Comparison of ENCODE assay signal across 9 mouse cellular contexts in the genomic region with DNA sequence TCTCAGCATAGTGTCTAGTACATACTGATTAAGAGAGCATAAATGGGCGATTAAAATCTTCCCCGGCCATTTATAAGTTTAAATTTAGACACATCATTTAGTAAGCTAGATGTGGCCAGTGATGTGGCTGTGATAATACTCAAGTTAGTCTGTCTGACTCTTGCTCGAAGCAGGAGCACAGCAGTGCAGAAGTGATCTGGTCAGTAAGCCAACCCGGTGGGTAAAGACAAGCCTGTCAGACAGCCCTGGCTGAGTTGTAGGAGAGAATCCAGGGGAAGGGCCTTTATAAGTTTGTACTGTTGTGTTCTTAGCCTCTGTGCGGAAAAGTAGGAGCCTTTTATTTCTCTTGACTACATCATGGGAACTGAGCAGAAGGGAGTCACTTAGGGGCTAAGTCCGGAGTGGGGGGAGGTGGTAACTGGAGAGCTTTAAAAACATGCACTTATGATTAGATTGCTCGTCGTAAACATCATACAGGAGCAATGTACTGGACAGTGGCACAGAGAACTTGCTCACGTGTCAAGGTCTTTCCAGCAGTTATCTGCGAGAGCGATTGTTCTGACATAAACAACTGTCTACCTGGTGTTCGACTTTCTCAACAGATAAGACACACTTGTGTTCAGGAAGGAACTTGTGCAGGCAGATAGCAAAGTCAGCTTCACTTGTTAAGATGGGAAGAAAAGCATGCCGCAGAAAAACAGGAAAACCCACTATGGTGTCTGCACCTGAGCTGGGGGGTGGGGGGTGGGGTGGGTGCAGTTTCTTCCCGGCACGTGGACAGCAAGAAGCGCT.
DNase-seq lines count a peak whose midpoint lies in the region; ATAC-seq lines count a peak whose summit lies in the region.
"Had no signal": no experiment of that assay in that cellular context is flagged by ENCODE, and none has a peak within 500 bp of the region (broad histone marks: within the 10 kb centered on the region; RNA-seq: fewer than 3 reads in every experiment).

No protein-coding gene starts in this region.

- H3K4me3 ChIP-seq in heart, embryonic 12.5 days: peak overlapping the region; percentile 4; the same call in 1 of the 2 replicates
- no peak overlapping the region for H3K4me3 ChIP-seq in liver, embryonic 15.5 days (replicated peaks)
- H3K4me3 ChIP-seq in hindbrain, embryonic 13.5 days: no peak overlapping the region

- H3K4me2 ChIP-seq in heart, embryonic 12.5 days: peak overlapping the region; percentile 45
- H3K4me2 ChIP-seq in liver, embryonic 15.5 days: peak overlapping the region; percentile 48
- H3K4me2 ChIP-seq in hindbrain, embryonic 13.5 days: no peak overlapping the region

- no peak overlapping the region for H3K9ac ChIP-seq in heart, embryonic 12.5 days
- H3K9ac ChIP-seq in liver, embryonic 15.5 days: no peak overlapping the region
- no peak overlapping the region for H3K9ac ChIP-seq in hindbrain, embryonic 13.5 days

- H3K36me3 ChIP-seq in heart, embryonic 12.5 days: no peaks in the 10 kb centered on the region
- no peaks in the 10 kb centered on the region for H3K36me3 ChIP-seq in liver, embryonic 15.5 days (replicated peaks)
- H3K36me3 ChIP-seq in hindbrain, embryonic 13.5 days: no peaks in the 10 kb centered on the region

- no peaks in the 10 kb centered on the region for H3K9me3 ChIP-seq in heart, embryonic 12.5 days (replicated peaks)
- H3K9me3 ChIP-seq in liver, embryonic 15.5 days (replicated peaks): no peaks in the 10 kb centered on the region
- no peaks in the 10 kb centered on the region for H3K9me3 ChIP-seq in hindbrain, embryonic 13.5 days

- H3K4me1 ChIP-seq in heart, embryonic 12.5 days (replicated peaks): peaks cover 19% of the 10 kb centered on the region
- H3K4me1 ChIP-seq in liver, embryonic 15.5 days (replicated peaks): peaks cover 25% of the 10 kb centered on the region
- no peaks in the 10 kb centered on the region for H3K4me1 ChIP-seq in hindbrain, embryonic 13.5 days (replicated peaks)

- WGBS in heart, embryonic 12.5 days: 24% methylated on average over 16 of the region's 16 CpGs
- WGBS in liver, embryonic 15.5 days (ENCODE audit: insufficient replicate concordance): 13% methylated on average over 16 of the region's 16 CpGs
- whole genome bisulfite sequencing in hindbrain, embryonic 13.5 days: 88% methylated on average over 16 of the region's 16 CpGs

- no peaks in the 10 kb centered on the region for H3K27me3 ChIP-seq in heart, embryonic 12.5 days (replicated peaks)
- no peaks in the 10 kb centered on the region for H3K27me3 ChIP-seq in liver, embryonic 15.5 days
- no peaks in the 10 kb centered on the region for H3K27me3 ChIP-seq in hindbrain, embryonic 13.5 days

- DNase-seq in heart, adult 11 months: peak; percentile 89
- DNase-seq in heart, adult 8-10 months (ENCODE audit: low spot score): no peak
- peak; percentile 55 for DNase-seq in 416B (ENCODE audit: low read depth)
- DNase-seq in kidney, postnatal 25 days: no peak
- DNase-seq in neural tube, embryonic 10.5 days (ENCODE audit: extremely low spot score, low spot score): no peak

- ATAC-seq in heart, embryonic 12.5 days (ENCODE audit: insufficient number of reproducible peaks, low FRiP score): peak; percentile 83
- ATAC-seq in liver, embryonic 15.5 days (ENCODE audit: insufficient read depth): peak; percentile 86
- no peak for ATAC-seq in hindbrain, embryonic 13.5 days (ENCODE audit: low FRiP score)
- ATAC-seq: inflammation-experienced regulatory T-cells, adult 6 months had no signal

- peak overlapping the region; percentile 45; the same call in 1 of the 2 replicates for H3K27ac ChIP-seq in heart, embryonic 12.5 days (ENCODE audit: poor library complexity, severe bottlenecking)
- peak overlapping the region; percentile 55 for H3K27ac ChIP-seq in liver, embryonic 15.5 days (replicated peaks)
- no peak overlapping the region for H3K27ac ChIP-seq in hindbrain, embryonic 13.5 days

Comparison
In these comparisons a context has a peak if more than half of its experiments do, and no peak if none do; other contexts are left out.
1. DNase-seq: peak in heart, adult 11 months (single experiment) and 416B (single experiment); none in heart, adult 8-10 months (single experiment), kidney, postnatal 25 days (0 of 2) and neural tube, embryonic 10.5 days (single experiment).